16 mouse cellular contexts compared by ENCODE assay signal in the genomic region with DNA sequence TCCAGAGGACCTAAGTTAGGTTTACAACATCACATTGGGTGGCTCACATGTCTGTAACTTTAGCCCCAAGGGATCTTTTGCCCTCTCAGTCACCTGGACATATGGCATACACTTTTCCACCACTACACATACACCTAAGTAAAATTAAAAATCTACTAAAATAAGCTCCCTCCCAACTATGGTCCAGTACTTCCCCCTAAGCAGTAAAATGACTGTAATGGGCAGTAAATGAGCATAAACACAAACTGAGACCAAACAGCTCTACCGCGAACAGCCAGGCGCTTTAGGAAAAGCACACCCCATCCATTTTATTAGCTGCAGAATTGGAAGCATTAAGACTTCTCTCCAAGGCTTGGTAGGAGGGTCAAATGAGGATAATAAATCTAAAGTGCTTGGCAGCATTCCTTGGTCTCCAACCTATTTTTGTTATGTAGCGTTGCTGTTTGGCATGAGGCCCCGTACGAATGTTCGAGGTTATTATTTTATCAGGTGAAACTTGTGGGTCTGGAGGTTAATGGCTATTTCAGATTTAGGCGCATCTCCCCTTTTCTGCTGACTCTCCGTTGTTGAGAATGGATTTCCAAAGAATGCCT.
A peak's percentile ranks its signal among the peaks of the same experiment; 100 is the strongest.
DNase-seq lines count a peak whose midpoint lies in the region; ATAC-seq lines count a peak whose summit lies in the region.
"Had no signal": no experiment of that assay in that cellular context is flagged by ENCODE, and none has a peak within 500 bp of the region (broad histone marks: within the 10 kb centered on the region; RNA-seq: fewer than 3 reads in every experiment).

No protein-coding gene starts in this region.

- no peak for ATAC-seq in forebrain, embryonic 11.5 days (replicated peaks; ENCODE audit: low FRiP score)
- no peak for ATAC-seq in kidney, embryonic 16.5 days (ENCODE audit: low FRiP score, low TSS enrichment)
- ATAC-seq: forebrain, embryonic 15.5 days; Patski had no signal

- H3K4me3 ChIP-seq in forebrain, embryonic 11.5 days (ENCODE audit: low read depth, low read length) = no peak overlapping the region
- H3K4me3 ChIP-seq in forebrain, embryonic 10.5 days = no peak overlapping the region
- no peak overlapping the region for H3K4me3 ChIP-seq in kidney, embryonic 16.5 days (ENCODE audit: low read length)
- H3K4me3 ChIP-seq in midbrain, embryonic 10.5 days = no peak overlapping the region
- H3K4me3 ChIP-seq: forebrain, embryonic 15.5 days; layer of hippocampus, adult 2 months; left cerebral cortex, adult 2 months; lung, embryonic 15.5 days had no signal

- H3K27me3 ChIP-seq in forebrain, embryonic 11.5 days (ENCODE audit: control insufficient read depth, insufficient read depth, low read length) = no peaks in the 10 kb centered on the region
- H3K27me3 ChIP-seq in forebrain, embryonic 10.5 days (ENCODE audit: poor library complexity, severe bottlenecking) = no peaks in the 10 kb centered on the region
- H3K27me3 ChIP-seq in kidney, embryonic 16.5 days (ENCODE audit: insufficient read depth, low read length) = no peaks in the 10 kb centered on the region
- no peaks in the 10 kb centered on the region for H3K27me3 ChIP-seq in midbrain, embryonic 10.5 days (ENCODE audit: low read depth, poor library complexity, severe bottlenecking)
- H3K27me3 ChIP-seq: forebrain, embryonic 15.5 days; lung, embryonic 15.5 days; Patski had no signal

- H3K9me3 ChIP-seq in forebrain, embryonic 11.5 days (ENCODE audit: control insufficient read depth, low read length) = no peaks in the 10 kb centered on the region
- H3K9me3 ChIP-seq in forebrain, embryonic 10.5 days = no peaks in the 10 kb centered on the region; the same call in 1 of the 2 replicates
- peaks cover 9% of the 10 kb centered on the region for H3K9me3 ChIP-seq in kidney, embryonic 16.5 days (ENCODE audit: low read length)
- no peaks in the 10 kb centered on the region; the same call in 1 of the 2 replicates for H3K9me3 ChIP-seq in midbrain, embryonic 10.5 days (replicated peaks)
- H3K9me3 ChIP-seq: forebrain, embryonic 15.5 days; lung, embryonic 15.5 days had no signal

- no peaks in the 10 kb centered on the region for H3K4me1 ChIP-seq in forebrain, embryonic 11.5 days (replicated peaks; ENCODE audit: control insufficient read depth, insufficient read depth, low read length)
- no peaks in the 10 kb centered on the region for H3K4me1 ChIP-seq in forebrain, embryonic 10.5 days
- peaks cover 9% of the 10 kb centered on the region; the same call in 1 of the 2 replicates for H3K4me1 ChIP-seq in kidney, embryonic 16.5 days (ENCODE audit: insufficient read depth, low read length)
- H3K4me1 ChIP-seq in midbrain, embryonic 10.5 days = peaks cover 5% of the 10 kb centered on the region; the same call in 1 of the 2 replicates
- H3K4me1 ChIP-seq: forebrain, embryonic 15.5 days; lung, embryonic 15.5 days had no signal

- 91% methylated on average over 9 of the region's 9 CpGs for whole genome bisulfite sequencing in forebrain, embryonic 11.5 days
- 94% methylated on average over 9 of the region's 9 CpGs for WGBS in forebrain, embryonic 10.5 days
- 37% methylated on average over 9 of the region's 9 CpGs for WGBS in kidney, embryonic 16.5 days
- 92% methylated on average over 9 of the region's 9 CpGs for WGBS in midbrain, embryonic 10.5 days

- no peak overlapping the region for H3K27ac ChIP-seq in forebrain, embryonic 11.5 days (ENCODE audit: low read depth, low read length)
- H3K27ac ChIP-seq in forebrain, embryonic 10.5 days = no peak overlapping the region
- H3K27ac ChIP-seq in kidney, embryonic 16.5 days (ENCODE audit: low read length) = no peak overlapping the region
- no peak overlapping the region for H3K27ac ChIP-seq in midbrain, embryonic 10.5 days (replicated peaks)
- H3K27ac ChIP-seq: forebrain, embryonic 15.5 days; layer of hippocampus, adult 2 months; left cerebral cortex, adult 2 months; lung, embryonic 15.5 days had no signal

- no peaks in the 10 kb centered on the region for H3K36me3 ChIP-seq in forebrain, embryonic 11.5 days (ENCODE audit: control insufficient read depth, insufficient read depth, low read length)
- no peaks in the 10 kb centered on the region for H3K36me3 ChIP-seq in forebrain, embryonic 10.5 days (replicated peaks)
- H3K36me3 ChIP-seq in kidney, embryonic 16.5 days (ENCODE audit: insufficient read depth, low read length) = no peaks in the 10 kb centered on the region
- no peaks in the 10 kb centered on the region for H3K36me3 ChIP-seq in midbrain, embryonic 10.5 days
- H3K36me3 ChIP-seq: forebrain, embryonic 15.5 days; lung, embryonic 15.5 days had no signal

- no peak overlapping the region for H3K9ac ChIP-seq in forebrain, embryonic 11.5 days (ENCODE audit: low read length)
- no peak overlapping the region for H3K9ac ChIP-seq in kidney, embryonic 16.5 days (replicated peaks; ENCODE audit: low read length)
- H3K9ac ChIP-seq: forebrain, embryonic 15.5 days; lung, embryonic 15.5 days had no signal

- peak; percentile 20 for DNase-seq in forebrain, embryonic 11.5 days (ENCODE audit: low spot score)
- DNase-seq in forebrain, embryonic 10.5 days (ENCODE audit: extremely low spot score, low spot score) = no peak
- peak; percentile 33 for DNase-seq in kidney, adult 9 months
- peak; percentile 64 for DNase-seq in adipocyte (ENCODE audit: low spot score)
- peak; percentile 58 for DNase-seq in heart, postnatal 4 days
- DNase-seq in embryo, embryonic 9.5 days (ENCODE audit: extremely low spot score) = no peak
- DNase-seq in midbrain, embryonic 10.5 days (ENCODE audit: low spot score) = no peak
- DNase-seq: cerebellum, adult 8-10 months; thymus, adult 2 months had no signal

- H3K4me2 ChIP-seq in forebrain, embryonic 11.5 days (ENCODE audit: low read depth, low read length, severe bottlenecking) = no peak overlapping the region
- no peak overlapping the region for H3K4me2 ChIP-seq in kidney, embryonic 16.5 days (replicated peaks; ENCODE audit: low read depth, low read length)
- H3K4me2 ChIP-seq: forebrain, embryonic 15.5 days; liver, embryonic 11.5 days; lung, embryonic 15.5 days had no signal

Comparison
In these comparisons a context has a peak if more than half of its experiments do, and no peak if none do; other contexts are left out.
1. DNase-seq: peak in forebrain, embryonic 11.5 days (single experiment), kidney, adult 9 months (single experiment), adipocyte (single experiment) and heart, postnatal 4 days (single experiment); none in forebrain, embryonic 10.5 days (single experiment), embryo, embryonic 9.5 days (single experiment) and midbrain, embryonic 10.5 days (single experiment).